Mouse (Mus musculus) adrenal gland, postnatal 36 days (tissue): ENCODE measurements around the gene Adcy6. TPM values are rescaled to one million over a fixed set of nuclear protein-coding genes. Genes with fewer than 3 reads are reported as not detected.

Experiments
- DNase-seq, 2 experiments: peaks; one replicate each; pipeline ENCODE4 v3.0.0; 2021; ENCODE audit warnings: mixed read lengths in 1 of 2
- total RNA-seq, 2 experiments: library from RNA; stranded (reverse); gene quantifications; 2 replicates each; pipeline ENCODE4 v1.2.3; 2021

The Adcy6 gene
- total RNA-seq, 2 experiments from 2014 or later, result 43.8 to 62.6 TPM

- DNase-seq, result no peak
Observed at GRCm38 (mm10) chr15:98628589-98629254, 18.8 kb upstream of the Adcy6 start.

GRCm38 (mm10) chr15:98626487-98627212 is 16.8 kb upstream of the Adcy6 start:
- DNase-seq, result no peak

DNA sequence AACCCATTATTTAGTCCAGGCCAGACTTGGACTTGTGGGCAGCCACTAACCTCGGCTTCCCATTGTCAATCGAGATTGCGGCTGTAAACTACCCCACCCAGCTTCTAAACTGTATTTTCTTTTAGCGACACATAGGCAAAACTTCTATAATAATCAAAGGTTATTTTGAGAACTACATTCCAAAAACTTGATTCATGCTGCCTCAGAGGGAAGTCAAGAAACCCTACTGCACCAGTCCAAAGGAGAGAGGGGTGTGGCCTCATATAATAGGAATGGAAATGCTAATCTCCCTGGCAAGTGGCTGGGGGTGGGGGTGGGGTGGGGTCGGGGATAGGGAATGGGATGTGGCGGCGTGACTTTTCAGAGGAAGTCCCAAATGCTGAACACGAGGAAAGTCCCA is 16.2 kb upstream of the Adcy6 start:
- DNase-seq, result no peak

GRCm38 (mm10) chr15:98623361-98623821 is 13.5 kb upstream of the Adcy6 start:
- no peak for DNase-seq

- DNase-seq, result no peak
Observed at GRCm38 (mm10) chr15:98622721-98623120, 12.8 kb upstream of the Adcy6 start.

DNA sequence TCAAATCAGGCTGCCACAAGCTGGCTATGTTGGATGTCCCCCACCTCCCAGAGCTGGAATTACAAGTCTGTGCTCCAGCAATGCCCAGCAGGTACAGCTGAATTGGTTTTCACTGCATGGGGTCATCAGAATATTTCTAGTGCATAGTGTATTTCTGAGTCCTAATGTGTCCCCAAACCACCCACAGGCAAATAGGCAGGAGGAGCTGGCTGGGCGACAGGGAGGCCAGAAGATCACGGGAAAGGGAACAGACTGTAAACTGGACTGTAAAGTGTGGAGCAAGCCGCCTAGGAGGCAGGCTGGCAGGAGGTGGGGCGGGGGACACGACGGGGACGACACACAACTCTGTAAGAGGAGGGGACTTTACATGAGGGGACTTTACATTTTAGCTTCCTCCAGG is 12.3 kb upstream of the Adcy6 start:
- no peak for DNase-seq

DNA sequence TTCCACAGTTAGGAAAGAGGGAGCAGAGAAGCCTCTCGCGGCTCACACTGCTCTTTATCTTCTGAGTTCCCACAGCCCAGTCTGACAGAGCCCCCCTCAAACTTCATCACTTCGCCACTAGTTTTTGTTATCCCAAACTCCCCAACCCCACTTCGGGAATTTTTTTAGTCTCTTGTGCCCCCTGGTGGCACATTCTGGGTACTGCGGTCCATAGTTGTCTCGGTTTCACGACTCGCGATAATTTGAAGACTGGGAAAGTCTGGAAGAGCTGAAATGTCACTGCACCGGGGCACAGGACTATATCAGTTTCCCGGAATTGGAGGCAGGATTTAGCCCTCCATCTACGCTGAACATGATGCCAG is 7.3 kb upstream of the Adcy6 start:
- DNase-seq, result peak; percentile 76 to 79

GRCm38 (mm10) chr15:98616362-98617175 is 6.7 kb upstream of the Adcy6 start:
- DNase-seq, result no peak

GRCm38 (mm10) chr15:98615751-98616150 is 5.9 kb upstream of the Adcy6 start:
- DNase-seq, result no peak

DNA sequence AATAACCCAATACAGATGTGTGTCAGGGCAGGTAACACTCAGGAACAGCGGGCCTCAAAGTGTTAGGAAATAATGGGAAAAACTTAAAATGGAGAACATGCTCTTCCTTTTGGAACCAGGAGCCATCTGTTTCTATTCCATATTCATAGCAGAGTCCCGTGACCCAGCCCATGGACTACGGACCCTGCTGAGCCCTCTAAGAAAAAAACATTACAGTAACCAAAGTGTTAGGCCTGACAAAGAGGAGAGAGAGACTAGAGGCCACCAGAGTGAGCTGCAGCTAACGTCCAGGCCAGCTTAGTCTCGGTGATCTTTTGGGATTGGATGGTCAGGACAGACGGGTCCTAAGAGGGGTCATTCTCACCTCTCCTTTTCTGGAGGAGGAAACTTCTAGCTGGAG is 5.1 kb upstream of the Adcy6 start:
- DNase-seq, result no peak

GRCm38 (mm10) chr15:98614551-98614950 is 4.7 kb upstream of the Adcy6 start:
- DNase-seq, result peak in 1 of 2 experiments; percentile 51

- DNase-seq, result no peak
Observed at GRCm38 (mm10) chr15:98612229-98612628, 2.4 kb upstream of the Adcy6 start.

- DNase-seq, result no peak
Observed at GRCm38 (mm10) chr15:98610131-98610633, 306 bp upstream of the Adcy6 start.

DNA sequence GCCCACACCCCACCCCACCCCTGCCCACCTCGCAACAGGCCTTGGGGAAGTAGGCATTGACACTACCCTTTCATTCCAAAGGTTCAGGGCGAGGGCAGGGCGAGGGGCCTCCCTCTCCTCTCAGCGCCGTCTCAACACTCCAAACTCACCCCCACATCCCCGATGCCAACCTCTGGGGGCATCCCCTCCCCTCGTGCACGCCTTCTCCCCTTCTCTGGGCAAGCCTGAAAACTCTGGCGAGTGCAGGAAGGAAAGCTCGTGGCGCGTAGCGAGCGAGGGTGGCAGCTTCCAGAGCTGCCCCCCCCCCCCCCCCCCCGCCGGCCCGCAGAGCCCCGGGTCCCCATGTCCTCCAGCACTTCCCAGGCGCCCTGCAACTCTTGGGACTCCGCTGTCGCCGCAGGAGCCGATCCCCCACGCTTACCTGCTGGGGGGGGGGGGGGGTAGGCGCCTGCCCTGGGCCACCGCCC is 1.1 kb downstream of the Adcy6 start:
- peak in 1 of 2 experiments; percentile 35 for DNase-seq

GRCm38 (mm10) chr15:98608058-98608783 is 1.7 kb downstream of the Adcy6 start:
- no peak for DNase-seq

GRCm38 (mm10) chr15:98607557-98607956 is 2.3 kb downstream of the Adcy6 start:
- peak; percentile 62 to 74 for DNase-seq

DNA sequence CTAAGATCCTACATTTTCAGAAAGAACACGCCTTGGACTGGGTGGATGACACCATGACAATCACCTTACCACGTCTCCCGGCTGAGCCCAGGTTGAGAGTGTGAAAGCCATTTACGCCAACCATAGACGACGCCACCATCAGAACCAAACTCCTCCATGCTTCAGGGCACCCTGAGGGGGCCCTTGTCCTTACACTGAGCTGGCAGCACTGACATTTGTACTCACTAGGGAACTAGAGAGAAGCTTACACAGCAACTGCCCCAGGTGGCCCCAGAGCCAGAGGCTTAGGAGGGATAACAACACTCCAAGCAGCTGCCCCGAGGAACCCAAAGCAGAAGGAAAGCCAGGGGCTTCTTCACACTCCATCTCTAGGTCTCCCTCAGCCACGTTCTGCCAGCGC is 3.1 kb downstream of the Adcy6 start:
- DNase-seq, result no peak

DNA sequence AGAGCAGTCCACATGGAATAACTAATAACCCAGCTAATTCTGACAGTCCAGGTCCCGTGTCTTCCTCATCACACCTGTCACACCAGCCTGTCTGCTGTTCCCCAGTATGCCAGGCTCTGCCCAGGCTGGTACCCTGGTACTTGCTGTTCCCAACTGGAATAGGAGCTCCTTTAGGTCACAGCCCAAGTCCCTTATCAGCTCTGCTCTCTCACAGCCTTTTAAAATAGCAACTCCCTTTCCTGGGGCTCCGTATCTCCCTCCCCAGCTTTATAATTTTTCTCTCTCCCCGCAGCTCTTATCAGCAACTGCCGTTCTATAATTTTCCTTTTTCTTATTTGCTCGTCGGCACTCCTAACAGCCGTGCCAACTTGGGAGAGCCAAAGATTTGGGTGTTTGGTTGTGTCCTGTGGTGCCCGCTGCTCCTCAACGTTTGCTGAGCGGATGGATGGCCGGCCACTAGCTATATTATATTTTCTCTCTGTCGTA is 3.8 kb downstream of the Adcy6 start:
- no peak for DNase-seq

GRCm38 (mm10) chr15:98604041-98604575 is 5.8 kb downstream of the Adcy6 start:
- DNase-seq, result no peak

DNA sequence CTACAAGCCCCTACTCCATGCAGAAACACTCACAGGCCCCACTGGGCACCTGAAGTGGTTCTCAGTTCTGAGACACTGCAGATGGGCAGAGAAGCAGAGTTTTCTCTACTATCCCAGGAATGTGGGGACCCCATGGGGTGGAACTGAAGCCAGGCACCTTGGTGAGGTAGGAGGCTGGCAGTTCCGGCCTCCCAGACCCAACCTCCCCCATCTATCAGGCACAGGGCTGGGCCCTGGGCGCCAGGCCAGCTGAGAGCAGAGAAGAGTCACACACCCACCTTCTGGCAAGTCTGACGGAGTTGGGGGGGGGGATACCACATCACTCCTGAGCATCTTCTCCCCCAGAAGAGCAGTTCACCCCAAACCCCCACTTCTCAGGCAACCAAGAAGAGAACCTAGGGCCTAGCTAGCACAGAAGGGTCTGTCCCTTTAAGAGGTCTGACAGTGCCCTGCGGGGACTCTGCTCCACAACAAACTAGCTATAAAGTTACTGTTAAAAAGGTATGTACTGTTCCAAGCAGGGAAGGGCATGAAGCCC is 6.9 kb downstream of the Adcy6 start:
- no peak for DNase-seq
